Mouse (Mus musculus) kidney, embryonic 16.5 days (tissue): Measurements from ENCODE around the gene Arhgdib. TPM values are rescaled to one million over a fixed set of nuclear protein-coding genes. Genes with fewer than 3 reads are reported as not detected.
"Not testable (repeated sequence)": the region's sequence is repeated elsewhere in the genome, so short reads cannot be mapped to it uniquely, and the experiment has no call there.

Experiments used
- ATAC-seq: fragments of 200-750 bp; cut with Nextera tagmentation; 2 replicates; pipeline ENCODE4 v1.8.0; 2017; ENCODE audit warnings: moderate TSS enrichment; ENCODE audit not compliant: low FRiP score, low TSS enrichment
- H3K27ac ChIP-seq: fragments of 300-500 bp; sonication (generic); 2 replicates; pipeline ENCODE4 v1.5.1; 2014; ENCODE audit warnings: low read length
- H3K27me3 ChIP-seq: fragments of 300-500 bp; sonication (generic); 2 replicates; pipeline ENCODE4 v1.6.1; 2014; ENCODE audit warnings: low read length, control low read depth, mixed read lengths; ENCODE audit not compliant: insufficient read depth
- H3K36me3 ChIP-seq: fragments of 300-500 bp; sonication (generic); 2 replicates; pipeline ENCODE4 v1.6.1; 2014; ENCODE audit warnings: low read length, control low read depth, mixed read lengths; ENCODE audit not compliant: insufficient read depth
- H3K4me1 ChIP-seq: fragments of 300-500 bp; sonication (generic); 2 replicates; pipeline ENCODE4 v1.6.1; 2014; ENCODE audit warnings: low read length, control low read depth, mixed read lengths; ENCODE audit not compliant: insufficient read depth
- H3K4me2 ChIP-seq: fragments of 300-500 bp; sonication (generic); replicated peaks from 2 replicates; pipeline ENCODE4 v1.6.1; 2014; ENCODE audit warnings: low read depth, low read length
- H3K4me3 ChIP-seq: fragments of 300-500 bp; sonication (generic); 2 replicates; pipeline ENCODE4 v1.5.1; 2014; ENCODE audit warnings: mild to moderate bottlenecking, low read length
- H3K9ac ChIP-seq: fragments of 300-500 bp; sonication (generic); replicated peaks from 2 replicates; pipeline ENCODE4 v1.6.1; 2014; ENCODE audit warnings: low read length
- H3K9me3 ChIP-seq: fragments of 300-500 bp; sonication (generic); 2 replicates; pipeline ENCODE4 v1.6.1; 2016; ENCODE audit warnings: low read length, control low read depth
- WGBS: fragments of 180-500 bp; shearing (Covaris S2); extraction: QIAGEN DNeasy Blood & Tissue Kit; methylation state at CpG from one replicate; pipeline ENCODE4 v1.1.7; 2014; 5-methylcytosine and 5-hydroxymethylcytosine counted together
- polyA plus RNA-seq: library from polyadenylated mRNA; unstranded; fragments of >200 nt; fragmentation: Nextera tagmentation; extraction: Ambion mirVana; gene quantifications from 2 replicates; pipeline ENCODE4 v1.2.1, GENCODE M21; 2015

Gene Arhgdib
- polyA plus RNA-seq, 1 experiment from 2014 or later: 67.6 TPM

DNA sequence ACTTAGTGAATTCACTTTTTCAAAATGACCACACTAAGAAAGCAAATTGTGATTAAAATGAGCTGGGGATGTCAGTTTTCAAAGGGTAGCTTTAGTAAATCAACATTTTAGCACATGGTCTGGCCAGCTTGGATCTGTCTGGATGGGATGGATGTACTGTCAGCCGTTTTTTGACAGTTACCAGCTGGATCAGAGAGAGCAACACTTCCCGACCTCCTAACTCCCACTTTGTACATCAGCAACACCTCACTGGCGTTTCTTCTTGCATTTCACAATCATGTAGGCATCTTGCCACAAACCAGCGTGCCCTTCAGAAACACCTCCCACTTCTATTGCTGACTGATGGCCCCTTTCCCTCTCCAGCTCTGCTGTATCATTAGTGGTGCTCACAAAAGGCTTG, 43.5 kb downstream of the Arhgdib start:
- H3K4me2 ChIP-seq: no peak overlapping the region
- H3K4me3 ChIP-seq: no peak overlapping the region
- 16% methylated on average over 4 of the region's 4 CpGs for WGBS
- peaks cover 31% of the 10 kb centered on the region for H3K4me1 ChIP-seq
- H3K27me3 ChIP-seq: no peaks in the 10 kb centered on the region
- H3K27ac ChIP-seq: peak overlapping the region; percentile 54
- H3K9me3 ChIP-seq: no peaks in the 10 kb centered on the region
- no peak overlapping the region for H3K9ac ChIP-seq
- H3K36me3 ChIP-seq: no peaks in the 10 kb centered on the region
- 0 out of 2 replicates have a peak, but pooled peaks have one; percentile 30 for ATAC-seq

GRCm38 (mm10) chr6:136897789-136898188, 43.9 kb downstream of the Arhgdib start:
- Histone ChIP-seq H3K27ac (peak overlapping the region; percentile 54), H3K4me2 (no peak overlapping the region), H3K4me1 (peaks cover 31% of the 10 kb centered on the region), H3K9me3 (no peaks in the 10 kb centered on the region), H3K27me3 (no peaks in the 10 kb centered on the region), H3K36me3 (no peaks in the 10 kb centered on the region), H3K9ac (no peak overlapping the region), H3K4me3 (no peak overlapping the region)
- no peak for ATAC-seq
- WGBS: 47% methylated on average over 4 of the region's 4 CpGs

DNA sequence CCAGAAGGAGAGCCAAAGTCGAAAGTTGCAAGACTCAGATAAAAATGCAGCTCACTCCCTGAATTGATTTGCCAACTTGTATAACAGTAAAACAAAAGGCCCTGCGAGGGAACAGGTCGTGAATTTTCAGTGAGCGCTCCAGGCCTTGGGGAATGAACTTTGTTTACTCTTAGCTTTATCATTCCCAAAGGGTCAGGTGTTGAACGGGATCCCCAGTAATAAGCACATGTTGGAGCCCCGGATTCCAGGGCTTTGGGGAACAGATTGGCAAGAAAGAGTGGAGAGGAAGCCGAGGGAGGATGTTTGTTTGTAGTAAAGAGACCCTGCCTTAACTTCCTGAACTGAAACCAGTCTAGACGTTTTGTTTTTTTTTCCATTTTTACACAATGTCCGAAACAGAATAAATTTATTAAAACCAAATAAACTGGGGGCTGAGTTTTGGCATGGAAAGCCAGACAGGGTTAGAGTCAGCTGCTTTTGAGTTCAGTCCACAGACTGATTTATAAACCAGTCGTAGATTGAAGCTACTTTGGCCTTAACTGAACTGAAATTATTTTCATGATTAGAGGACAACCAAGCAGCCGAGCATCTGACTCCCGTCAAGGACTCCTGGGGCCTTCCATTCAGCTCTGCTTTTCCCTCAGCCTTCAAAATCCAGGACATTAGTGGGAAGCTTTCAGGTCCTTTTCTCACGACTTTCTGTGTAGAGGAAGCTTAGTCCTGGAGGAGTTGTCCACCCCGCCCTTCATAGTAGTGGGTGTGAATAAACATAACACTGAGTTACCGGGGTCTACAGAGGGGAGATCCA, 47.0 kb downstream of the Arhgdib start:
- no peak overlapping the region for H3K4me3 ChIP-seq
- H3K9ac ChIP-seq: no peak overlapping the region
- 29% methylated on average over 15 of the region's 15 CpGs for WGBS
- H3K27ac ChIP-seq: peak overlapping the region; percentile 81
- peak; percentile 74 for ATAC-seq
- no peak overlapping the region for H3K4me2 ChIP-seq
- no peaks in the 10 kb centered on the region for H3K9me3 ChIP-seq
- H3K4me1 ChIP-seq: peaks cover 33% of the 10 kb centered on the region
- H3K27me3 ChIP-seq: no peaks in the 10 kb centered on the region
- no peaks in the 10 kb centered on the region for H3K36me3 ChIP-seq

DNA sequence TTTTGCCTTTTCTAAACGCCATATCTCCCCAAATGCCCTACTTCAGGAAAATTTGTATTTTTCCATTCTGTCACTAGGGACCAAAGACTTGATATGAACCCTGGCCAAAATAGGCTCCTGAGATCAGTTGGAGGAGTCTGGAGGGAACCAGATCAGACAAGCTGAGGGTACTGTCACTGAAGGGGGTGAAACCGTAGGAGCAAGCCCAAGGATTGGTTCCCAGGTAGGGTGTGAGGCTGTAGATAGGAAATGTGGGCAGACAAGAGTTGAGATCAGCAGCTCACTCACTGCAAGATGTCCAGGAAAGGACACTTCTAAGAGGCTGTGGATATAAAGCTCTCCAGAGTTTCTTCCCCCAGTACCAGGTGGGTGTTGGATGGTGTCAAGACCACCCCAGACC, 49.7 kb downstream of the Arhgdib start:
- WGBS: 79% methylated on average over 2 of the region's 2 CpGs
- H3K4me3 ChIP-seq: no peak overlapping the region
- 0 out of 2 replicates have a peak overlapping the region, but pooled peaks have one; percentile 1 for H3K27ac ChIP-seq
- peaks cover 29% of the 10 kb centered on the region for H3K4me1 ChIP-seq
- H3K36me3 ChIP-seq: no peaks in the 10 kb centered on the region
- H3K9me3 ChIP-seq: no peaks in the 10 kb centered on the region
- no peak for ATAC-seq
- no peak overlapping the region for H3K9ac ChIP-seq
- H3K27me3 ChIP-seq: no peaks in the 10 kb centered on the region
- H3K4me2 ChIP-seq: no peak overlapping the region

GRCm38 (mm10) chr6:136889554-136889953, 52.1 kb downstream of the Arhgdib start:
- no peak overlapping the region for H3K27ac ChIP-seq
- H3K9ac ChIP-seq: no peak overlapping the region
- WGBS: 91% methylated on average over 6 of the region's 6 CpGs
- no peaks in the 10 kb centered on the region for H3K27me3 ChIP-seq
- H3K9me3 ChIP-seq: no peaks in the 10 kb centered on the region
- ATAC-seq: no peak
- H3K36me3 ChIP-seq: no peaks in the 10 kb centered on the region
- H3K4me2 ChIP-seq: no peak overlapping the region
- H3K4me1 ChIP-seq: peaks cover 16% of the 10 kb centered on the region
- H3K4me3 ChIP-seq: no peak overlapping the region

DNA sequence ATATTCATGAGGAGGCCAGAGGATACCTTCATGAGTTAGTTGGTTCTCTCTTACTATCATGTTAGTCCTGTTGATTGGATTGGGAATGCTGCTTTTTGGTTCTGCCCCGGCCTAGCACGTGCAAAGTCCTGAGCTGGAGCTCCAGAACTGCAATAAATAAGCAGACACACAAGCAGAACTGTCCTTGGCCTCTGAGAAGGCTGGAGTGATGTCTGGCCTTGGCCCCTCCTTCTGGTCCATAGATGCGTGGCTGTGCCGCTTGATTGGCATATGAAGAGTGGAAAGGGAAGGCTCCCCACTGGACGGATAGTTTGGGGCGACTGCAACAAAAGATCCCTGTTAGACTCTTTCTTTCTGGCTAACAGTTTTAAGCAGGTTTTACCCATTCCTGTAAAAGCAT, 52.6 kb downstream of the Arhgdib start:
- no peak overlapping the region for H3K27ac ChIP-seq
- ATAC-seq: no peak
- H3K27me3 ChIP-seq: no peaks in the 10 kb centered on the region
- H3K36me3 ChIP-seq: no peaks in the 10 kb centered on the region
- WGBS: 89% methylated on average over 6 of the region's 6 CpGs
- no peak overlapping the region for H3K9ac ChIP-seq
- H3K4me1 ChIP-seq: peaks cover 14% of the 10 kb centered on the region; the same call in 1 of the 2 replicates
- H3K9me3 ChIP-seq: no peaks in the 10 kb centered on the region
- H3K4me2 ChIP-seq: no peak overlapping the region
- H3K4me3 ChIP-seq: no peak overlapping the region

DNA sequence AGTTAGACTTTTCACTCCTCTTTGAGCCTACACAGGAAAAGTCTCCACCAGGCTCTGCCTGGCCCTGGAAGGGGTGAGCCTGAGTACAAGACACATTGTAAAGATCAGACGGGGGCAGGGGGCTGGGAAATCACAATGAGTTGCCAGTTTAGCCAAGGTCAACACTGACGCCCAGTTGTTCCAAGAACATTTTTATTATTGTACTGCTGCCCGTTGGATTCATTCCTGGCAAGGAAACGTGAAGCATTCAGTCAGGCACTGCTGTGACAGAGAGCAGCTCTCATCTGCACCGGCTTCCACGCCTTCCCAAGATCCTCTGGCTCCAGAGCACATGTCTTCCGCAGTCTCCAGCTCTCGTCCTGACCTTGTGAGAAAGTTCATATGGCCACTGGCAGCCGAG, 53.8 kb downstream of the Arhgdib start:
- 40% methylated on average over 9 of the region's 9 CpGs for WGBS
- peak; percentile 77 for ATAC-seq

GRCm38 (mm10) chr6:136884766-136885165, 56.9 kb downstream of the Arhgdib start:
- peak; percentile 43; the same call in 1 of the 2 replicates for ATAC-seq
- not testable (repeated sequence) for H3K36me3 ChIP-seq, H3K4me3 ChIP-seq, H3K27ac ChIP-seq, H3K9ac ChIP-seq, H3K9me3 ChIP-seq, H3K27me3 ChIP-seq, H3K4me2 ChIP-seq
- 19% methylated on average over 1 of the region's 1 CpGs for WGBS
- peaks cover 19% of the 10 kb centered on the region; the same call in 1 of the 2 replicates for H3K4me1 ChIP-seq

More for the DNA sequence above, 53.8 kb downstream of the Arhgdib start:
- no peak overlapping the region for H3K4me2 ChIP-seq
- H3K36me3 ChIP-seq: no peaks in the 10 kb centered on the region
- H3K27me3 ChIP-seq: no peaks in the 10 kb centered on the region
- no peak overlapping the region for H3K4me3 ChIP-seq
- peak overlapping the region; percentile 64 for H3K27ac ChIP-seq
- H3K9me3 ChIP-seq: no peaks in the 10 kb centered on the region
- H3K9ac ChIP-seq: no peak overlapping the region
- H3K4me1 ChIP-seq: peaks cover 16% of the 10 kb centered on the region; the same call in 1 of the 2 replicates

DNA sequence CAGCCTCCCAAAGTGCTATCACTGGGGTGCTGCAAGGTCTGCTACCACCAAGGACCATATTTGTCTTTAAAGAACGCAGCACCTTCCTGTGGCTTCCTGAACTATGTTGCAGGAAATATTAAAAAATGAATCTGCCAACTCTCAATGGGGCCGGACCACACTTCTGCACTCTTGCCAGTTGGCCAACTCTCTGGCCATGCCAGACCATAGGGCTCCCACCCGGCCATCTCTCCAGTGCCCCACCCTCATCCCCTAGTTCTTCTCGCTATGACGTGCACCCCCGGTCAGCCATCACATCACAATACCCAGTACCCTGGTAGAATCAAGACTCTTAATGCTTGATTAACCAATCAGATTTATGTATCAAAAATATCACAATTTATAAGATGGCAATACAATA, 57.7 kb downstream of the Arhgdib start:
- H3K4me2 ChIP-seq: no peak overlapping the region
- H3K9ac ChIP-seq: no peak overlapping the region
- H3K4me3 ChIP-seq: no peak overlapping the region
- H3K4me1 ChIP-seq: peaks cover 19% of the 10 kb centered on the region; the same call in 1 of the 2 replicates
- ATAC-seq: no peak
- no peaks in the 10 kb centered on the region for H3K36me3 ChIP-seq
- H3K27ac ChIP-seq: no peak overlapping the region
- no peaks in the 10 kb centered on the region for H3K9me3 ChIP-seq
- WGBS: 92% methylated on average over 6 of the region's 6 CpGs
- no peaks in the 10 kb centered on the region for H3K27me3 ChIP-seq

- H3K4me2 ChIP-seq: no peak overlapping the region
- 0 out of 2 replicates have a peak, but pooled peaks have one; percentile 46 for ATAC-seq
- no peak overlapping the region for H3K27ac ChIP-seq
- H3K27me3 ChIP-seq: no peaks in the 10 kb centered on the region
- no peak overlapping the region for H3K9ac ChIP-seq
- H3K4me3 ChIP-seq: no peak overlapping the region
- peaks cover 19% of the 10 kb centered on the region; the same call in 1 of the 2 replicates for H3K4me1 ChIP-seq
- H3K36me3 ChIP-seq: no peaks in the 10 kb centered on the region
- 75% methylated on average over 3 of the region's 3 CpGs for WGBS
- no peaks in the 10 kb centered on the region for H3K9me3 ChIP-seq
These were observed 58.2 kb downstream of the Arhgdib start for GRCm38 (mm10) chr6:136883431-136883915.
